Mouse (Mus musculus) neural tube, embryonic 12.5 days (tissue): ENCODE measurements at regions not wholly inside any gene's neighbourhood (a gene's known extent, or its start where the extent isn't known, plus 50 kb on each side); places are given as distances from the start of the nearest gene placed in this dataset.

Experiments
- ATAC-seq: fragments of 200-750 bp; cut with Nextera tagmentation; 2 replicates; pipeline ENCODE4 v1.8.0; 2017; ENCODE audit warnings: low read depth, mild to moderate bottlenecking, moderate TSS enrichment, moderate library complexity; ENCODE audit not compliant: low FRiP score
- H3K27ac ChIP-seq: fragments of 300-500 bp; sonication (generic); 2 replicates; pipeline ENCODE4 v1.5.1; 2016
- H3K27me3 ChIP-seq: fragments of 300-500 bp; sonication (generic); replicated peaks from 2 replicates; pipeline ENCODE4 v1.6.1; 2016; ENCODE audit warnings: mild to moderate bottlenecking
- H3K36me3 ChIP-seq: fragments of 300-500 bp; sonication (generic); 2 replicates; pipeline ENCODE4 v1.6.1; 2016; ENCODE audit warnings: mild to moderate bottlenecking
- H3K4me1 ChIP-seq: fragments of 300-500 bp; sonication (generic); 2 replicates; pipeline ENCODE4 v1.6.1; 2016
- H3K4me2 ChIP-seq: fragments of 300-500 bp; sonication (generic); replicated peaks from 2 replicates; pipeline ENCODE4 v1.6.1; 2016; ENCODE audit warnings: mild to moderate bottlenecking
- H3K4me3 ChIP-seq: fragments of 300-500 bp; sonication (generic); 2 replicates; pipeline ENCODE4 v1.5.1; 2016
- H3K9ac ChIP-seq: fragments of 300-500 bp; sonication (generic); 2 replicates; pipeline ENCODE4 v1.6.1; 2016; ENCODE audit warnings: mild to moderate bottlenecking
- H3K9me3 ChIP-seq: fragments of 300-500 bp; sonication (generic); 2 replicates; pipeline ENCODE4 v1.6.1; 2016; ENCODE audit warnings: mild to moderate bottlenecking
- WGBS: fragments of 180-500 bp; shearing (Covaris S2); methylation state at CpG from one replicate; pipeline ENCODE4 v1.1.7; 2016; 5-methylcytosine and 5-hydroxymethylcytosine counted together

- WGBS: 26% methylated on average over 3 of the region's 3 CpGs
- no peak overlapping the region for H3K9ac ChIP-seq
- H3K4me2 ChIP-seq: no peak overlapping the region
- no peaks in the 10 kb centered on the region for H3K36me3 ChIP-seq
- H3K4me1 ChIP-seq: peaks cover 20% of the 10 kb centered on the region
- no peak for ATAC-seq
- no peaks in the 10 kb centered on the region for H3K9me3 ChIP-seq
- H3K27ac ChIP-seq: no peak overlapping the region
- H3K27me3 ChIP-seq: no peaks in the 10 kb centered on the region
- no peak overlapping the region for H3K4me3 ChIP-seq
Observed at GRCm38 (mm10) chr5:128550736-128551135, 49.9 kb upstream of the Fzd10 start.

GRCm38 (mm10) chr5:128549811-128550210 lies 50.8 kb upstream of the Fzd10 start:
- H3K9me3 ChIP-seq: no peaks in the 10 kb centered on the region
- 87% methylated on average over 11 of the region's 11 CpGs for WGBS
- no peaks in the 10 kb centered on the region for H3K27me3 ChIP-seq
- H3K4me3 ChIP-seq: no peak overlapping the region
- peaks cover 20% of the 10 kb centered on the region for H3K4me1 ChIP-seq
- H3K36me3 ChIP-seq: no peaks in the 10 kb centered on the region
- H3K9ac ChIP-seq: no peak overlapping the region
- H3K27ac ChIP-seq: no peak overlapping the region
- ATAC-seq: no peak
- H3K4me2 ChIP-seq: no peak overlapping the region

- Histone ChIP-seq H3K4me2 (peak overlapping the region; percentile 28; the same call in 1 of the 2 replicates), H3K9ac (no peak overlapping the region), H3K36me3 (no peaks in the 10 kb centered on the region), H3K4me3 (no peak overlapping the region), H3K27ac (no peak overlapping the region), H3K4me1 (peaks cover 4% of the 10 kb centered on the region; the same call in 1 of the 2 replicates), H3K9me3 (no peaks in the 10 kb centered on the region), H3K27me3 (no peaks in the 10 kb centered on the region)
- WGBS: 13% methylated on average over 10 of the region's 10 CpGs
- ATAC-seq: no peak
Observed at GRCm38 (mm10) chr5:128542049-128542448, 58.6 kb upstream of the Fzd10 start.

- WGBS: 61% methylated on average over 5 of the region's 5 CpGs
- no peak for ATAC-seq
Observed at GRCm38 (mm10) chr5:128538646-128539045, 62.0 kb upstream of the Fzd10 start.

GRCm38 (mm10) chr5:128537218-128537617 lies 63.4 kb upstream of the Fzd10 start:
- H3K9ac ChIP-seq: peak overlapping the region; percentile 27; the same call in 1 of the 2 replicates
- no peaks in the 10 kb centered on the region for H3K27me3 ChIP-seq
- 0 out of 2 replicates have a peak, but pooled peaks have one; percentile 50 for ATAC-seq
- H3K4me3 ChIP-seq: no peak overlapping the region
- 61% methylated on average over 12 of the region's 12 CpGs for WGBS
- no peaks in the 10 kb centered on the region for H3K36me3 ChIP-seq
- no peak overlapping the region for H3K27ac ChIP-seq
- H3K4me1 ChIP-seq: peaks cover 9% of the 10 kb centered on the region
- H3K4me2 ChIP-seq: peak overlapping the region; percentile 40
- no peaks in the 10 kb centered on the region for H3K9me3 ChIP-seq

More at GRCm38 (mm10) chr5:128538646-128539045, 62.0 kb upstream of the Fzd10 start:
- Histone ChIP-seq H3K27me3 (no peaks in the 10 kb centered on the region), H3K4me1 (peaks cover 10% of the 10 kb centered on the region), H3K9me3 (no peaks in the 10 kb centered on the region), H3K4me2 (no peak overlapping the region), H3K27ac (no peak overlapping the region), H3K4me3 (no peak overlapping the region), H3K9ac (no peak overlapping the region), H3K36me3 (no peaks in the 10 kb centered on the region)

GRCm38 (mm10) chr5:128536393-128536792 lies 64.3 kb upstream of the Fzd10 start:
- peak overlapping the region; percentile 40 for H3K4me2 ChIP-seq
- peaks cover 5% of the 10 kb centered on the region for H3K4me1 ChIP-seq
- 36% methylated on average over 8 of the region's 8 CpGs for WGBS
- H3K27ac ChIP-seq: no peak overlapping the region
- H3K27me3 ChIP-seq: no peaks in the 10 kb centered on the region
- H3K4me3 ChIP-seq: no peak overlapping the region
- no peaks in the 10 kb centered on the region for H3K9me3 ChIP-seq
- H3K36me3 ChIP-seq: no peaks in the 10 kb centered on the region
- ATAC-seq: no peak
- H3K9ac ChIP-seq: no peak overlapping the region

- H3K27me3 ChIP-seq: no peaks in the 10 kb centered on the region
- H3K27ac ChIP-seq: no peak overlapping the region
- no peak overlapping the region for H3K4me2 ChIP-seq
- H3K36me3 ChIP-seq: no peaks in the 10 kb centered on the region
- ATAC-seq: no peak
- 46% methylated on average over 7 of the region's 9 CpGs for WGBS
- no peaks in the 10 kb centered on the region for H3K9me3 ChIP-seq
- H3K4me1 ChIP-seq: peaks cover 14% of the 10 kb centered on the region
- H3K4me3 ChIP-seq: no peak overlapping the region
- no peak overlapping the region for H3K9ac ChIP-seq
Observed at GRCm38 (mm10) chr5:128527241-128527640, 73.4 kb upstream of the Fzd10 start.

GRCm38 (mm10) chr5:128526432-128526831 lies 74.2 kb upstream of the Fzd10 start:
- Histone ChIP-seq H3K4me2 (no peak overlapping the region), H3K9me3 (no peaks in the 10 kb centered on the region), H3K4me1 (peaks cover 14% of the 10 kb centered on the region), H3K4me3 (no peak overlapping the region), H3K36me3 (no peaks in the 10 kb centered on the region), H3K27me3 (no peaks in the 10 kb centered on the region), H3K27ac (no peak overlapping the region), H3K9ac (no peak overlapping the region)
- no peak for ATAC-seq
- WGBS: 81% methylated on average over 5 of the region's 5 CpGs

- H3K27ac ChIP-seq: 0 out of 2 replicates have a peak overlapping the region, but pooled peaks have one; percentile 11
- 7% methylated on average over 26 of the region's 26 CpGs for WGBS
- no peaks in the 10 kb centered on the region for H3K9me3 ChIP-seq
Observed at GRCm38 (mm10) chr5:128524377-128525280, 76.0 kb upstream of the Fzd10 start.

GRCm38 (mm10) chr5:128522667-128523066 lies 78.0 kb upstream of the Fzd10 start:
- no peak overlapping the region for H3K27ac ChIP-seq
- peaks cover 14% of the 10 kb centered on the region for H3K4me1 ChIP-seq
- H3K4me3 ChIP-seq: no peak overlapping the region
- H3K27me3 ChIP-seq: no peaks in the 10 kb centered on the region
- H3K9ac ChIP-seq: no peak overlapping the region
- H3K4me2 ChIP-seq: no peak overlapping the region
- ATAC-seq: no peak
- H3K9me3 ChIP-seq: no peaks in the 10 kb centered on the region
- H3K36me3 ChIP-seq: no peaks in the 10 kb centered on the region
- whole genome bisulfite sequencing: 35% methylated on average over 5 of the region's 5 CpGs

More at GRCm38 (mm10) chr5:128524377-128525280, 76.0 kb upstream of the Fzd10 start:
- Histone ChIP-seq H3K27me3 (no peaks in the 10 kb centered on the region), H3K4me1 (peaks cover 14% of the 10 kb centered on the region), H3K4me2 (peak overlapping the region; percentile 16; the same call in 1 of the 2 replicates), H3K36me3 (no peaks in the 10 kb centered on the region), H3K4me3 (no peak overlapping the region), H3K9ac (no peak overlapping the region)
- 0 out of 2 replicates have a peak, but pooled peaks have one; percentile 23 for ATAC-seq

- no peaks in the 10 kb centered on the region for H3K9me3 ChIP-seq
- no peaks in the 10 kb centered on the region for H3K4me1 ChIP-seq
- H3K27me3 ChIP-seq: no peaks in the 10 kb centered on the region
- no peak overlapping the region for H3K27ac ChIP-seq
- ATAC-seq: no peak
- H3K36me3 ChIP-seq: no peaks in the 10 kb centered on the region
- 53% methylated on average over 8 of the region's 8 CpGs for WGBS
- no peak overlapping the region for H3K9ac ChIP-seq
- H3K4me3 ChIP-seq: no peak overlapping the region
- H3K4me2 ChIP-seq: no peak overlapping the region
Observed at GRCm38 (mm10) chr5:128517336-128517735, 83.3 kb upstream of the Fzd10 start.

- WGBS: 4% methylated on average over 2 of the region's 2 CpGs
- Histone ChIP-seq H3K36me3 (no peaks in the 10 kb centered on the region), H3K4me1 (no peaks in the 10 kb centered on the region), H3K27ac (no peak overlapping the region), H3K4me3 (no peak overlapping the region), H3K9me3 (no peaks in the 10 kb centered on the region), H3K27me3 (no peaks in the 10 kb centered on the region), H3K4me2 (no peak overlapping the region), H3K9ac (no peak overlapping the region)
- no peak for ATAC-seq
Observed at GRCm38 (mm10) chr5:128515343-128515742, 82.5 kb upstream of the Tmem132d start.
